Mouse (Mus musculus) cerebellum, adult 2 months (tissue): ENCODE measurements around the gene Vwa5a.

ENCODE experiments used
- CTCF ChIP-seq: fragments of 200-500 bp; IDR thresholded peaks from 2 replicates; pipeline ENCODE4 v1.5.1; 2011; ENCODE audit warnings: low read depth, mild to moderate bottlenecking, control low read depth, low read length, moderate library complexity, borderline replicate concordance; ENCODE audit not compliant: insufficient read depth
- POLR2A ChIP-seq: fragments of 200-500 bp; IDR thresholded peaks from 2 replicates; pipeline ENCODE4 v1.6.1; 2011; ENCODE audit warnings: low read length, control low read depth, borderline replicate concordance; ENCODE audit not compliant: insufficient read depth

- TF ChIP-seq POLR2A (no peak), CTCF (no peak)
Observed at GRCm38 (mm10) chr9:38718102-38718501, at the start of gene Vwa5a.
